Mouse (Mus musculus): ENCODE results near the gene Slc16a9.

DNA sequence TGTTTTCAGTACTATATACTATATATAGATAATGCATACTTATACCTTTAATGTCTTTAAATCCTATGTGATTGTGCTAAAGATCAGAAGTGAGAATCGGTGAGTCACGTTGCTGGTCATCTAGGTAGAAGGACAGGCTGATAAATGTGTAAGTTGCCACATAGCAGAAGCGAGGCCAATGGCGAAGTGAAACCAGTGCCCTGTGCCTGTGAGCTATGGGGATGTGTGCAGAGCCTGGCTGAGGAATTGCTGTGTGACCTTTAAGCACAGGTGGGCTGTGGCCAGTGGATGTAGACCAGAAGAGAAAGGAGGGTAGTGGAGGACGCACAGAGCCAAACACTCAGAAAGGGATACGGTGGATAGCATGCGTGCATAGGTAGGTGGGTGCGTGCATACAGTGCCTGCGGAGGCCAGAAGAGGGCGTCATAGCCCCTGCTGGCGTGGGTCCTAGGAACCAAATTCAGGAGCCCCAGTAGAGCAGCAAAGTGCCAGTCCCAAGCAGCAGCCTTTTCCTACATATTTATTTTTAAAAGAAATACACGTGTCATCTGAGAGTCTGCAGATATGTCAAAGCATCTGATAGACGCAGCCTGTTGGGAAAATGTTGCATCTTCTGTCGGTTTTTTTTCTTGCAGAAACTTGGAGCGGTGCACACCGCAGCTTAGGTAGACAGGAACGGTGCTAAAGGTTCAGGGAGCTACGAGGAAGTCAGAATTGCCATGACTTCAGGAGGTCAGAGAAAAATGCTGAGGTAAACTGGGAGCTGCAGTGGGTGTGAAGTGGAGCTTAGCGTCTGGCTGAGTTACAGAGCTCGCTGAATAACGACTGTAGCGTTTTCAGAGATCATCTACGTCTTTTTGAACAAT is 23.9 kb downstream of the Slc16a9 start:
- no peak for TF ChIP-seq USF1 (IDR thresholded peaks at IDR 0.05; ENCODE audit: low read depth)
- TF ChIP-seq POLR2A (IDR thresholded peaks at IDR 0.05; ENCODE audit: insufficient read length, low read depth): no peak
- TF ChIP-seq MYOD1 (IDR thresholded peaks at IDR 0.05; ENCODE audit: control insufficient read depth in 1 of 3, insufficient read length in 2 of 3, low read depth in 2 of 3): no peak
- TF ChIP-seq MAX (IDR thresholded peaks at IDR 0.05; ENCODE audit: low read depth): no peak
